Mouse (Mus musculus) MEL (cell line): Measurements from ENCODE around the gene Chrna1. TPM values are rescaled to one million over a fixed set of nuclear protein-coding genes. Genes with fewer than 3 reads are reported as not detected.

ENCODE experiments used
- DNase-seq: peaks from one replicate; pipeline ENCODE4 v3.0.0; 2011; ENCODE audit warnings: low read depth, low spot score
- H3K27ac ChIP-seq: 2 replicates; pipeline ENCODE4 v1.5.1; 2012; ENCODE audit warnings: low read depth, mild to moderate bottlenecking, control low read depth, low read length, moderate library complexity; ENCODE audit not compliant: control insufficient read depth
- H3K27me3 ChIP-seq, 2 experiments: fragments of 150-350 bp in 1 of 2; sonication (generic) in 1 of 2; 2 replicates each; pipeline ENCODE4 v1.6.1; 2012; ENCODE audit warnings: low read length in 2 of 2, mild to moderate bottlenecking in 2 of 2, improper control_type of control experiment in 1 of 2, moderate library complexity in 1 of 2; ENCODE audit not compliant: insufficient read depth in 2 of 2, control insufficient read depth in 1 of 2
- H3K36me3 ChIP-seq, 2 experiments: 2 replicates each; pipeline ENCODE4 v1.6.1; 2012 to 2014; ENCODE audit warnings: low read length in 2 of 2, improper control_type of control experiment in 1 of 2, inconsistent platforms in 1 of 2, mild to moderate bottlenecking in 1 of 2; ENCODE audit not compliant: insufficient read depth in 2 of 2, control insufficient read depth in 1 of 2
- H3K4me1 ChIP-seq, 2 experiments: fragments of 150-350 bp in 1 of 2; sonication (generic) in 1 of 2; 2 replicates each; pipeline ENCODE4 v1.6.1; 2012; ENCODE audit warnings: low read length in 2 of 2, improper control_type of control experiment in 1 of 2, mild to moderate bottlenecking in 1 of 2; ENCODE audit not compliant: insufficient read depth in 2 of 2, control insufficient read depth in 1 of 2
- H3K4me3 ChIP-seq, 2 experiments: fragments of 150-350 bp in 1 of 2; sonication (generic) in 1 of 2; 2 replicates each; pipeline ENCODE4 v1.5.1; 2012; ENCODE audit warnings: low read depth in 2 of 2, low read length in 2 of 2, mild to moderate bottlenecking in 2 of 2, moderate library complexity in 2 of 2, control low read depth in 1 of 2, improper control_type of control experiment in 1 of 2; ENCODE audit not compliant: control insufficient read depth in 1 of 2, insufficient read depth in 1 of 2
- H3K79me2 ChIP-seq: 2 replicates; pipeline ENCODE4 v1.6.1; 2012; ENCODE audit warnings: mild to moderate bottlenecking, low read length, moderate library complexity; ENCODE audit not compliant: control insufficient read depth, poor library complexity, insufficient read depth
- H3K9ac ChIP-seq: 2 replicates; pipeline ENCODE4 v1.6.1; 2012; ENCODE audit warnings: low read depth, mild to moderate bottlenecking, control low read depth, low read length, moderate library complexity; ENCODE audit not compliant: control insufficient read depth, poor library complexity, severe bottlenecking
- H3K9me3 ChIP-seq: fragments of 150-350 bp; sonication (generic); replicated peaks from 2 replicates; pipeline ENCODE4 v1.6.1; 2012; ENCODE audit warnings: mild to moderate bottlenecking, low read length, improper control_type of control experiment, moderate library complexity; ENCODE audit not compliant: insufficient read depth
- CHD1 ChIP-seq: IDR thresholded peaks from 2 replicates; pipeline ENCODE4 v1.6.1; 2012; ENCODE audit warnings: low read depth, mild to moderate bottlenecking, inconsistent platforms, low read length, improper control_type of control experiment
- CHD2 ChIP-seq: IDR thresholded peaks from 2 replicates; pipeline ENCODE4 v1.6.1; 2011; ENCODE audit warnings: low read length, improper control_type of control experiment
- CTCF ChIP-seq, 3 experiments: IDR thresholded peaks in 2 of 3; conservative IDR thresholded peaks in 1 of 3; 2 replicates each; pipeline ENCODE4 v1.5.1; 2011 to 2012; ENCODE audit warnings: low read length in 3 of 3, low read depth in 2 of 3, mild to moderate bottlenecking in 2 of 3, improper control_type of control experiment in 1 of 3, inconsistent platforms in 1 of 3, mixed read lengths in 1 of 3, moderate library complexity in 1 of 3; ENCODE audit not compliant: control insufficient read depth in 1 of 3, insufficient read depth in 1 of 3, poor library complexity in 1 of 3, severe bottlenecking in 1 of 3
- E2F4 ChIP-seq: IDR thresholded peaks from 2 replicates; pipeline ENCODE4 v1.6.1; 2011; ENCODE audit warnings: low read depth, low read length, improper control_type of control experiment, borderline replicate concordance
- ELF1 ChIP-seq: IDR thresholded peaks from 2 replicates; pipeline ENCODE4 v1.6.1; 2014; ENCODE audit warnings: low read depth, mild to moderate bottlenecking, inconsistent platforms, low read length, improper control_type of control experiment, moderate library complexity
- EP300 ChIP-seq, 2 experiments: IDR thresholded peaks; 2 replicates each; pipeline ENCODE4 v1.6.1; 2011; ENCODE audit warnings: improper control_type of control experiment in 2 of 2, low read length in 2 of 2, low read depth in 1 of 2, mild to moderate bottlenecking in 1 of 2
- GABPA ChIP-seq: IDR thresholded peaks from 2 replicates; pipeline ENCODE4 v1.6.1; 2012; ENCODE audit warnings: low read depth, mild to moderate bottlenecking, inconsistent platforms, low read length, improper control_type of control experiment, moderate library complexity
- GATA1 ChIP-seq: IDR thresholded peaks from 2 replicates; pipeline ENCODE4 v1.6.1; 2011; ENCODE audit warnings: low read depth, low read length, improper control_type of control experiment
- KAT2A ChIP-seq: conservative IDR thresholded peaks from 2 replicates; pipeline ENCODE4 v1.6.1; 2012; ENCODE audit warnings: low read depth, low read length, improper control_type of control experiment, inconsistent platforms
- MAX ChIP-seq: IDR thresholded peaks from 2 replicates; pipeline ENCODE4 v1.6.1; 2011; ENCODE audit warnings: low read length, improper control_type of control experiment
- MEF2A ChIP-seq: IDR thresholded peaks from 2 replicates; pipeline ENCODE4 v1.6.1; 2014; ENCODE audit warnings: low read depth, mild to moderate bottlenecking, inconsistent platforms, low read length, improper control_type of control experiment; ENCODE audit not compliant: poor library complexity, insufficient replicate concordance, severe bottlenecking; ENCODE audit errors: extremely low read depth
- MYB ChIP-seq: IDR thresholded peaks from 2 replicates; pipeline ENCODE4 v1.6.1; 2011; ENCODE audit warnings: mild to moderate bottlenecking, low read depth, low read length, improper control_type of control experiment
- MYC ChIP-seq: IDR thresholded peaks from 2 replicates; pipeline ENCODE4 v1.6.1; 2011; ENCODE audit warnings: low read depth, mild to moderate bottlenecking, low read length, improper control_type of control experiment, moderate library complexity
- POLR2AphosphoS2 ChIP-seq: IDR thresholded peaks from 2 replicates; pipeline ENCODE4 v1.6.1; 2011; ENCODE audit warnings: low read length, improper control_type of control experiment
- RCOR1 ChIP-seq: IDR thresholded peaks from 2 replicates; pipeline ENCODE4 v1.6.1; 2012; ENCODE audit warnings: low read depth, mild to moderate bottlenecking, inconsistent platforms, low read length, improper control_type of control experiment
- TAL1 ChIP-seq: IDR thresholded peaks from 2 replicates; pipeline ENCODE4 v1.6.1; 2012; ENCODE audit warnings: mild to moderate bottlenecking, inconsistent platforms, low read length, moderate library complexity, mixed read lengths
- TCF12 ChIP-seq: IDR thresholded peaks from 2 replicates; pipeline ENCODE4 v1.6.1; 2014; ENCODE audit warnings: low read depth, mild to moderate bottlenecking, inconsistent platforms, low read length, improper control_type of control experiment, moderate library complexity
- UBTF ChIP-seq: IDR thresholded peaks from 2 replicates; pipeline ENCODE4 v1.6.1; 2012; ENCODE audit warnings: low read depth, mild to moderate bottlenecking, inconsistent platforms, low read length, improper control_type of control experiment, moderate library complexity, borderline replicate concordance; ENCODE audit not compliant: insufficient read depth
- USF2 ChIP-seq, 2 experiments: IDR thresholded peaks; 2 replicates each; pipeline ENCODE4 v1.6.1; 2011 to 2012; ENCODE audit warnings: improper control_type of control experiment in 2 of 2, low read length in 2 of 2, borderline replicate concordance in 1 of 2, inconsistent platforms in 1 of 2, low read depth in 1 of 2, mild to moderate bottlenecking in 1 of 2; ENCODE audit not compliant: insufficient read depth in 1 of 2
- ZKSCAN1 ChIP-seq: IDR thresholded peaks from 2 replicates; pipeline ENCODE4 v1.6.1; 2012; ENCODE audit warnings: low read depth, mild to moderate bottlenecking, inconsistent platforms, low read length, improper control_type of control experiment, moderate library complexity
- polyA plus RNA-seq, 2 experiments: library from polyadenylated mRNA; stranded (reverse) in 1 of 2; unstranded in 1 of 2; fragments of >175 nt in 1 of 2; fragments of >200 nt in 1 of 2; gene quantifications; 2 replicates each; pipeline versions ENCODE4 v1.2.1 to v1.2.4; 2012; ENCODE audit warnings: low replicate concordance in 2 of 2, low read depth in 1 of 2; ENCODE audit not compliant: insufficient read length in 2 of 2, insufficient read depth in 1 of 2, missing spikeins in 1 of 2
- total RNA-seq: library from RNA; depleted of rRNA; stranded (reverse); fragments of 300-350 nt; gene quantifications from 2 replicates; pipeline ENCODE4 v1.2.3, GENCODE M21; 2012

The Chrna1 gene
- total and polyA plus RNA-seq, 3 experiments = 0.12 TPM; not detected in 2

- Histone ChIP-seq H3K9me3 (no peaks in the 10 kb centered on the region), H3K36me3 (peaks cover 0 to 2% of the 10 kb centered on the region in 2 experiments; a peak in 1 of 4 replicates), H3K79me2 (no peaks in the 10 kb centered on the region), H3K4me3 (no peak overlapping the region), H3K27ac (no peak overlapping the region), H3K9ac (no peak overlapping the region), H3K4me1 (peaks cover 0 to 7% of the 10 kb centered on the region in 2 experiments; a peak in 2 of 4 replicates), H3K27me3 (no peaks in the 10 kb centered on the region)
- no peak for TF ChIP-seq RCOR1
- no peak for TF ChIP-seq MEF2A
- DNase-seq = no peak
These were observed 28.3 kb upstream of the Chrna1 start for GRCm38 (mm10) chr2:73608391-73608790.

GRCm38 (mm10) chr2:73607609-73608008, 27.5 kb upstream of the Chrna1 start:
- H3K27ac ChIP-seq = no peak overlapping the region
- no peak for DNase-seq
- no peak overlapping the region for H3K4me3 ChIP-seq
- peaks cover 0 to 2% of the 10 kb centered on the region in 2 experiments; a peak in 1 of 4 replicates for H3K36me3 ChIP-seq
- peaks cover 0 to 7% of the 10 kb centered on the region in 2 experiments; a peak in 2 of 4 replicates for H3K4me1 ChIP-seq
- TF ChIP-seq E2F4 = no peak
- no peak for TF ChIP-seq TCF12
- no peak for TF ChIP-seq CTCF (IDR thresholded peaks at IDR 0.05 in 2 of 3, conservative IDR thresholded peaks at IDR 0.05 in 1 of 3; ENCODE audit: control insufficient read depth in 1 of 3, insufficient read depth in 1 of 3, low read depth in 2 of 3, low read length in 3 of 3, poor library complexity in 1 of 3, severe bottlenecking in 1 of 3)
- TF ChIP-seq CHD1 = no peak
- no peak for TF ChIP-seq KAT2A
- no peak for TF ChIP-seq UBTF
- no peak for TF ChIP-seq ZKSCAN1
- no peak for TF ChIP-seq EP300 (IDR thresholded peaks at IDR 0.05; ENCODE audit: low read depth in 1 of 2, low read length in 2 of 2)
- no peak for TF ChIP-seq GABPA
- no peak for TF ChIP-seq POLR2AphosphoS2
- TF ChIP-seq MAX = no peak
- no peak for TF ChIP-seq RCOR1
- no peak for TF ChIP-seq MYC
- no peak for TF ChIP-seq GATA1
- no peak for TF ChIP-seq USF2 (IDR thresholded peaks at IDR 0.05; ENCODE audit: borderline replicate concordance in 1 of 2, insufficient read depth in 1 of 2, low read depth in 1 of 2, low read length in 2 of 2)
- TF ChIP-seq ELF1 = no peak
- TF ChIP-seq TAL1 = no peak
- TF ChIP-seq MYB = no peak
- no peak for TF ChIP-seq CHD2
- no peaks in the 10 kb centered on the region for H3K27me3 ChIP-seq
- H3K9me3 ChIP-seq = no peaks in the 10 kb centered on the region
- H3K9ac ChIP-seq = no peak overlapping the region
- H3K79me2 ChIP-seq = no peaks in the 10 kb centered on the region
